Mouse (Mus musculus): ENCODE measurements at regions not wholly inside any gene's neighbourhood (a gene's known extent, or its start where the extent isn't known, plus 50 kb on each side); places are given as distances from the start of the nearest gene placed in this dataset.

GRCm38 (mm10) chr2:71640251-71640650 is 93.7 kb upstream of the Dlx2 start:
- TF ChIP-seq EP300 (IDR thresholded peaks at IDR 0.05; ENCODE audit: low read depth) (no peak), CTCF (IDR thresholded peaks at IDR 0.05; ENCODE audit: low read depth) (no peak)

Data from liver, postnatal 0 days (tissue).